7 mouse cellular contexts compared by ENCODE assay signal in genomic region chr2:144555820-144556552, GRCm38 (mm10). TPM values are rescaled to one million over a fixed set of nuclear protein-coding genes. Genes with fewer than 3 reads are reported as not detected.
DNase-seq lines count a peak whose midpoint lies in the region; ATAC-seq and TF ChIP-seq lines count a peak whose summit lies in the region.

Gene Sec23b, plus strand, starts transcription at chr2:144556229.

- peak; percentile 77 for TF ChIP-seq POLR2A in small intestine, adult 2 months (IDR thresholded peaks at IDR 0.05; ENCODE audit: low read depth, low read length)

- H3K4me2 ChIP-seq in intestine, postnatal 0 days (replicated peaks; ENCODE audit: low read depth), result peak within 1 kb of the TSS; percentile 70
- peak within 1 kb of the TSS; percentile 70 for H3K4me2 ChIP-seq in midbrain, embryonic 12.5 days (replicated peaks)

- intact Hi-C loops in left cerebral cortex, postnatal 4 days (cut with DNase I), result no loop called here

- H3K27me3 ChIP-seq in embryonic facial prominence, embryonic 10.5 days (replicated peaks; ENCODE audit: low read depth, poor library complexity, severe bottlenecking), result no peaks in the 10 kb centered on the region
- no peaks in the 10 kb centered on the region for H3K27me3 ChIP-seq in intestine, postnatal 0 days (replicated peaks; ENCODE audit: control insufficient read depth, insufficient read depth, low read length)
- H3K27me3 ChIP-seq in midbrain, embryonic 12.5 days, result no peaks in the 10 kb centered on the region
- H3K27me3 ChIP-seq in small intestine, adult 2 months (ENCODE audit: control insufficient read depth, insufficient read depth, low read length), result no peaks in the 10 kb centered on the region

- H3K4me1 ChIP-seq in embryonic facial prominence, embryonic 10.5 days, result peaks cover 15% of the 10 kb centered on the region
- H3K4me1 ChIP-seq in intestine, postnatal 0 days (replicated peaks; ENCODE audit: control insufficient read depth, insufficient read depth, low read length), result 0 out of 2 replicates have a peak, but pooled peaks cover 7% of the 10 kb centered on the region
- peaks cover 15% of the 10 kb centered on the region for H3K4me1 ChIP-seq in midbrain, embryonic 12.5 days
- peaks cover 3% of the 10 kb centered on the region; the same call in 1 of the 2 replicates for H3K4me1 ChIP-seq in small intestine, adult 2 months (ENCODE audit: control insufficient read depth, insufficient read depth, insufficient read length, low read length)

- WGBS in embryonic facial prominence, embryonic 10.5 days, result under 1% methylated on average over 44 of the region's 44 CpGs
- under 1% methylated on average over 44 of the region's 44 CpGs for WGBS in intestine, postnatal 0 days
- under 1% methylated on average over 44 of the region's 44 CpGs for WGBS in midbrain, embryonic 12.5 days
- WGBS in small intestine, adult 2 months, result under 1% methylated on average over 44 of the region's 44 CpGs

- peak; percentile 99 for ATAC-seq in intestine, postnatal 0 days
- ATAC-seq in midbrain, embryonic 12.5 days (ENCODE audit: low FRiP score, low read depth), result peak; percentile 98

- H3K4me3 ChIP-seq in embryonic facial prominence, embryonic 10.5 days, result peak within 1 kb of the TSS; percentile 89
- H3K4me3 ChIP-seq in intestine, postnatal 0 days (ENCODE audit: low read depth, low read length), result peak within 1 kb of the TSS; percentile 67
- peak within 1 kb of the TSS; percentile 83 for H3K4me3 ChIP-seq in midbrain, embryonic 12.5 days
- H3K4me3 ChIP-seq in small intestine, adult 2 months (ENCODE audit: low read depth, low read length), result peak within 1 kb of the TSS; percentile 89

- no peaks in the 10 kb centered on the region for H3K9me3 ChIP-seq in embryonic facial prominence, embryonic 10.5 days
- H3K9me3 ChIP-seq in intestine, postnatal 0 days (ENCODE audit: control insufficient read depth), result no peaks in the 10 kb centered on the region
- no peaks in the 10 kb centered on the region for H3K9me3 ChIP-seq in midbrain, embryonic 12.5 days

- peak; percentile 98 for DNase-seq in adrenal gland, postnatal 10 days
- DNase-seq in embryonic facial prominence, embryonic 10.5 days (ENCODE audit: low spot score), result peak; percentile 95
- peak; percentile 78 for DNase-seq in gonadal fat pad, adult 2 months (ENCODE audit: low read depth)
- peak; percentile 95 for DNase-seq in left cerebral cortex, postnatal 4 days

- H3K36me3 ChIP-seq in embryonic facial prominence, embryonic 10.5 days (replicated peaks), result peaks cover 15% of the 10 kb centered on the region
- no peaks in the 10 kb centered on the region for H3K36me3 ChIP-seq in intestine, postnatal 0 days (ENCODE audit: control insufficient read depth, insufficient read depth)
- peaks cover 9% of the 10 kb centered on the region for H3K36me3 ChIP-seq in midbrain, embryonic 12.5 days
- H3K36me3 ChIP-seq in small intestine, adult 2 months (ENCODE audit: control insufficient read depth, insufficient read depth, low read length), result peaks cover 9% of the 10 kb centered on the region

- peak within 1 kb of the TSS; percentile 91 for H3K27ac ChIP-seq in embryonic facial prominence, embryonic 10.5 days (replicated peaks)
- peak within 1 kb of the TSS; percentile 89 for H3K27ac ChIP-seq in intestine, postnatal 0 days (ENCODE audit: low read depth, low read length)
- H3K27ac ChIP-seq in midbrain, embryonic 12.5 days (replicated peaks), result peak within 1 kb of the TSS; percentile 75
- H3K27ac ChIP-seq in small intestine, adult 2 months (ENCODE audit: insufficient read depth, low read depth, low read length), result peak within 1 kb of the TSS; percentile 79

- peak within 1 kb of the TSS; percentile 49 for H3K9ac ChIP-seq in intestine, postnatal 0 days (ENCODE audit: low read depth, low read length)
- peak within 1 kb of the TSS; percentile 71 for H3K9ac ChIP-seq in midbrain, embryonic 12.5 days (replicated peaks)

- TF ChIP-seq CTCF in intestine, postnatal 0 days (IDR thresholded peaks at IDR 0.05; ENCODE audit: low read depth), result 0 out of 2 replicates have a peak, but pooled peaks have one; percentile 13
- no peak for TF ChIP-seq CTCF in small intestine, adult 2 months (IDR thresholded peaks at IDR 0.05; ENCODE audit: extremely low read depth, insufficient read length, insufficient replicate concordance, low read depth, low read length)

RNA-seq across cellular contexts. Expression of gene Sec23b, which starts in this region (rescaled TPM):
- 10 to 100 TPM; 55.0 to 66.7 TPM for total RNA-seq in adrenal gland, postnatal 10 days (2021)
- polyA plus RNA-seq in embryonic facial prominence, embryonic 10.5 days (2016; fragmentation: Nextera tagmentation; extraction: Ambion mirVana), result 117 and 118 TPM in 2 replicates
- 82.7 and 82.8 TPM in 2 replicates for polyA plus RNA-seq in gonadal fat pad, adult 2 months (2012; rRNA removed)
- polyA plus RNA-seq in intestine, postnatal 0 days (2015; fragmentation: Nextera tagmentation; extraction: Ambion mirVana), result 69.1 and 72.4 TPM in 2 replicates
- 10 to 100 TPM; 36.3 to 46.3 TPM for total RNA-seq in left cerebral cortex, postnatal 4 days (2021)
- polyA plus RNA-seq in midbrain, embryonic 12.5 days (2016; fragmentation: Nextera tagmentation; extraction: Ambion mirVana), result 109 and 115 TPM in 2 replicates
- polyA plus RNA-seq in small intestine, adult 2 months (2012; rRNA removed), result 25.5 and 36.5 TPM in 2 replicates

Comparison
In these comparisons a context has a peak if more than half of its experiments do, and no peak if none do; other contexts are left out.
1. Peak in every context shown above with its lines: DNase-seq, ATAC-seq, H3K4me3 ChIP-seq and H3K27ac ChIP-seq.